Mouse (Mus musculus) liver, postnatal 0 days (tissue): ENCODE measurements around the gene Pcnx3.

Experiments
- CTCF ChIP-seq: sonication (generic); IDR thresholded peaks from 2 replicates; pipeline ENCODE4 v1.5.1; 2016; ENCODE audit warnings: antibody characterized with exemption, low read depth
- EP300 ChIP-seq: IDR thresholded peaks from 2 replicates; pipeline ENCODE4 v1.6.1; 2016; ENCODE audit warnings: antibody characterized with exemption, low read depth, mild to moderate bottlenecking

DNA sequence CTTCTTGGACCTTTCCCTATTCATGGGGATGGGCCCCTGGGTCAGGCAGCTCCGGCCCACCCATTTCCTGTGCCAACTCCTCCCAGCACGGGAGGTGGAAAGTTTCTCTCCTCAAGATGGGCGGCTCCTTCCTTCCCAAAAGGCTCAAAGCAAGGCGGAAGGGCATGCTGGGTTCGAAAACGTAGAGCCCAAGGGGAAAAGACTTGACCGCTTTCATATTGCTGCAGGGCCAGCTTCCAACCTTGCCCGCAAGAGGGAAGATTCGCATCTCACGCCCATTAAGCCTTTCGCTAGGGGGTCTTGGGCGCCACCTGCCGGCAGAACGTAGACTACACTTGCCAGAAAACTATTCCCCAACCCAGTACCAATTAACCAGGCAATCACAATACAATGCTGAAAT, 39.0 kb upstream of the Pcnx3 start:
- TF ChIP-seq CTCF (peak; percentile 99), EP300 (no peak; the same call in 1 of the 2 replicates)
